Mouse (Mus musculus): ENCODE results near the gene Fam193b.
"Not testable (repeated sequence)": the region's sequence is repeated elsewhere in the genome, so short reads cannot be mapped to it uniquely, and the experiment has no call there.

The Fam193b gene

GRCm38 (mm10) chr13:55571027-55571751 lies at the start of gene Fam193b:
TSS of gene Fam193b (minus strand) at chr13:55571120.
- peak; percentile 97 for DNase-seq (ENCODE audit: low spot score in 2 of 2)

GRCm38 (mm10) chr13:55620275-55620674 lies 49.4 kb upstream of the Fam193b start:
- no peak for DNase-seq (ENCODE audit: low spot score in 2 of 2)

- no peak for DNase-seq (ENCODE audit: low spot score in 2 of 2)
Observed at GRCm38 (mm10) chr13:55619328-55619727, 48.4 kb upstream of the Fam193b start.

GRCm38 (mm10) chr13:55613471-55613870 lies 42.6 kb upstream of the Fam193b start:
- DNase-seq (ENCODE audit: low spot score in 2 of 2), result no peak

GRCm38 (mm10) chr13:55611996-55612395 lies 41.1 kb upstream of the Fam193b start:
- no peak for DNase-seq (ENCODE audit: low spot score in 2 of 2)

DNA sequence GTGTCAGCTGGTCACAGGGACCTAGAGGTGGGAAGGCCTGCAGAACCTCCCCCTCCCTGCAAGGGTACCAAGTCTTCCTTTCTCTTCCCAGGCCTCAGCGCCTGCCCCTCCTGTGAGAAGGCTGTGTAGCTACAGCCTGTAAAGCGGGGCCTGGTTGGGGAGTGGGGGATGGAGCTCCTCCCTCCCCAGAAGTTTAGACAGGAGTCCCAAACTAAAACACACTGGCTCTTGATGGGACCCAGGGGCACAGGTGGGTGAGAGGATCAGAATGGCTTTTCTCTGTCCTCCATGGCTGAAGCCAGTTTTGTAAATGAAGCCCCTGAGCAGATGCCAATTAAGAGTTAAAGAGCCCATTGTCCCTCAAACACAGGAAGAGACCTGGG lies 36.7 kb upstream of the Fam193b start:
- DNase-seq (ENCODE audit: low spot score in 2 of 2), result no peak

DNA sequence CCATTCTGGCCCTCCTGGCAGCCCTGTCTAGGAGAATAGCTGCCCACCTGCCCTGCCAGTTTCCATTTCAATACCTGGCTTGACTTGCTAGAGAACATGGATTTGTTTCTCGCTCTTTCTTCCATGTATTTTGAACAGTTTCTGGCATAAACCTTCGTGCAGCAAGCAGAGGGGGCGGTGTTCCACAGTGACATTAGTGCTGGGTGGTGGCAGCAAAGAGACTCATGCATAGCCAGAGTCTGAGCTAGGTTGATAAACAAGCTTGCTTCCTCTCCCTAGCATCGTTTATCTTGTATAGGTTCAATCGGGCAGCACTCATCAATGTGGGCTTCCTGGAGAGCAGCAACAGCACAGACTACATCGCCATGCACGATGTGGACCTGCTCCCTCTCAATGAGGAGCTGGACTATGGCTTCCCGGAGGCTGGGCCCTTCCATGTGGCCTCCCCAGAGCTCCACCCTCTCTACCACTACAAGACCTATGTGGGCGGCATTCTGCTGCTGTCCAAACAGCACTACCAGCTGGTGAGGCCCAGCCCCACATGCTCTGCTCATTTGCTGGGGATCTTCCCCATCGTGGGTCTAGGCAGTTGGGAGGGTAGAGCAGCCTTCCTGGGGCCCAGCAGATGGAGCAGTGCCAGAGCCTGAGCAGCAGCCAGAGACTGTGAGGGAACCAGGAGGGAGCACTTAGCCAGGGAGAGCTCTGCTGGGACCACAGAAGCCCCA lies 36.1 kb upstream of the Fam193b start:
- DNase-seq (ENCODE audit: low spot score in 2 of 2), result no peak

GRCm38 (mm10) chr13:55604606-55605005 lies 33.7 kb upstream of the Fam193b start:
- DNase-seq (ENCODE audit: low spot score in 2 of 2), result no peak

DNA sequence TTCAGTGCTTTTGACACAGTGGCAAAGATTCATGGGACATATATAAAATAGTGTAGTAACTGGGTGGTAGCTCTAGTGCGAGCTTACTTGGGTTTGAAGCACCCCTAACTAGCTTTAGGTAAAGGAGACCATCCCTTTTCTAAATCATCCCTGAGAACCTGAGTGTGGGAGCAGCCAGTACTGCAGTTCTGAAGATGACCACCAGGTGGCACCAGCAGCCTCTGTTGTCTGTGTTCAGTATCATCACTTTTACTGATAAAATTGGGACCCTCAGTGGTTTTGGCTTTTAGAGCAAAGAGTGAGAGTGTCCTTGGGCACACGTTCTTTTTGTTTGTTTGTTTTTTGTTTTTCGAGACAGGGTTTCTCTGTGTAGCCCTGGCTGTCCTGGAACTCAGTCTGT lies 30.7 kb upstream of the Fam193b start:
- DNase-seq (ENCODE audit: low spot score in 2 of 2), result peak; percentile 89 to 92

DNA sequence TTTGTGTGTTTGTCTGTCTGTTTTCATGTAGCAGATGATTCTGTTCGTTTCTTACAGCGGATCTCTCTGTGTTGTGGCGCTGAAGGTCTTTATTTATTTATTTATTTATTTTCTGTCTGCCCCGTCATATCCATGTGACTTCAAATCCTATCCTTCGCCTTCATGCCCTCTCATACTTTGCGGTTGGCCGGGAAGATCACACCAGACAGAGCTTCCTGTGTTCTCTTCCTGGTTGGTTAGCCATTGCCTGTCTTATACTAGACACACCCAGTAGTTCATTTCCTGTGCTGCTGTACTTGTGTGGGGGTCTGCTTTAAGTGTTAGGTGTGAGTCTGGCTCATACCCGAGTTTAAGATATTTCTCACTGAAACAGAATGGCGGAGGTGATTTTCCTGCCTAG lies 29.7 kb upstream of the Fam193b start:
- DNase-seq (ENCODE audit: low spot score in 2 of 2), result no peak

- peak; percentile 87 for DNase-seq (ENCODE audit: low spot score in 2 of 2)
Observed at GRCm38 (mm10) chr13:55599566-55600540, 28.9 kb upstream of the Fam193b start, which contains the start of gene B4galt7. TSS of gene B4galt7 (plus strand) at chr13:55599896.

GRCm38 (mm10) chr13:55596802-55597201 lies 25.9 kb upstream of the Fam193b start:
- DNase-seq (ENCODE audit: low spot score in 2 of 2), result no peak

GRCm38 (mm10) chr13:55595375-55595774 lies 24.5 kb upstream of the Fam193b start:
- DNase-seq (ENCODE audit: low spot score in 2 of 2), result no peak

DNA sequence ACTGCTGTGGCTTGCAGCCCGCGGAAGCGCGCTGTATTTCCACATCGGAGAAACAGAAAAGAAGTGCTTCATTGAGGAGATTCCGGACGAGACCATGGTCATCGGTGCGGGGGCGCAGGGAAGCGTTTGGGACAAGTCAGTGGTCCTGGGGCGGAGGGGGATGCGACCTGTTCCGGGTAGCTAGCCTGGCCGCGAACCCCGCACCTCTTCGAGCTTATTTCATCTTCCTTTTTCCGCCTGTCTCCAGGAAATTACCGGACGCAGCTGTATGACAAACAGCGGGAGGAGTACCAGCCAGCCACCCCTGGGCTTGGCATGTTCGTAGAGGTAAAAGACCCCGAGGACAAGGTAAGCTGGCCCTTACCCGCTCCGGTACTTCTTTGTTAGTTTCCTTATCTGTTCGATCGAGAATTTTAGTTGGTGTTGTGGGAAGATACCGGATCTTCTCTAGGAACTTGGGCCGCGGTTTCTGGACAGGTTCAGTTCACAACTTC lies 22.4 kb upstream of the Fam193b start:
- DNase-seq (ENCODE audit: low spot score in 2 of 2), result no peak

GRCm38 (mm10) chr13:55592512-55593253 lies 21.8 kb upstream of the Fam193b start:
- peak; percentile 91 to 98 for DNase-seq (ENCODE audit: low spot score in 2 of 2)

DNA sequence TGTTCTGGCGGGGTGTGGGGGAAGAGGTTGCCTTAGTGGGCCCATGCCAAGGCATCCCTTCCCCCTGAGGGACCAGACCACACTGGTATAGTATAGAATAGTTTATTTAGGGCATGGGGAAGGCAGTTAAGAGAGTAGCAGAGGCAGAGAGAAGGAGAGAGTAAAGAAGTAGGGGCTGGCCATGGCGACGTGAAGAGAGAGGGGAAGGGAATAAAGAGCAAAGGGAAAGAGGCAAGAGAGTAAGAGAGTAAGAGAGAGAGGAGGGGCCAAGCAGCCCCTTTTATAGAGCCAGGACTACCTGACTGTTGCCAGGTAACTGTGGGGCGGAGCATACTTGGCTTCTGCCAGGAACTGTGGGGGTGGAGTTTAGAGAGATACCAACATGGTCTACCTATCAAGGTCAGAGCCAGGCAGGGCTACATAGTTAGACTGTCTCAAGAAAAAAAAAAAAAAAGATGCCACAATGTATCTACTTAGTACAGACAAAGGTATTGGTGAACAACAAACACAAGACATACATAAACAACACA lies 21.1 kb upstream of the Fam193b start:
- no peak for DNase-seq (ENCODE audit: low spot score in 2 of 2)

- DNase-seq (ENCODE audit: low spot score in 2 of 2), result no peak
Observed at GRCm38 (mm10) chr13:55578086-55578485, 7.2 kb upstream of the Fam193b start.

- not testable (repeated sequence) for DNase-seq (ENCODE audit: low spot score in 2 of 2)
Observed at GRCm38 (mm10) chr13:55576872-55577271, 6.0 kb upstream of the Fam193b start.

DNA sequence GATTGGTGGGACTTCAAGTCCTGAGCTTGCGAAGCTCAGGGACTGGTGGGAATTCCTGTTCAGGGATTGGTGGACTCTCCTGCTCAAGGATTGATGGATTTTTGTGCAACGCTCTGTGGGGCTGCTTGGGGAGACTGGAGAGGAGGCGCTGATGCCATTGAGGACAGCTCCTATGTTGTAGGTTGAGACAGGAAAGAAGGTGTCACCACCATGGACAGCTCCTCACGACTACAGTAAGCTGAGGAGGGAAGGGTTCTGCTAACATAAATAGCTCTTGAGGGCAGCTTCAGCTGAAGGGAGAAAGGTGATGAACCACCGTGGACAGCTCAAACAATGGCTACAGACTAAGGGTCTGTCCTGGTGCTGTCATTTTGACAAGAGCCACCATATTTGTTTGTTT lies 5.0 kb upstream of the Fam193b start:
- peak in 1 of 2 experiments; percentile 31 for DNase-seq (ENCODE audit: low spot score in 2 of 2)

- DNase-seq (ENCODE audit: low spot score in 2 of 2), result no peak
Observed at GRCm38 (mm10) chr13:55574321-55574720, 3.4 kb upstream of the Fam193b start.

GRCm38 (mm10) chr13:55573432-55573831 lies 2.5 kb upstream of the Fam193b start, which contains the start of gene Tmed9:
TSS of gene Tmed9 (plus strand) at chr13:55573732.
- no peak for DNase-seq (ENCODE audit: low spot score in 2 of 2)

All from spleen, postnatal 10 days (tissue).